Mouse (Mus musculus) gonadal fat pad, adult 2 months (tissue): ENCODE results near the gene Uaca. TPM values are rescaled to one million over a fixed set of nuclear protein-coding genes. Genes with fewer than 3 reads are reported as not detected.
"Not testable (repeated sequence)": the region's sequence is repeated elsewhere in the genome, so short reads cannot be mapped to it uniquely, and the experiment has no call there.

Experiments
- DNase-seq: peaks from one replicate; pipeline ENCODE4 v3.0.0-alpha.2; 2012; ENCODE audit warnings: low read depth
- polyA plus RNA-seq: library from polyadenylated mRNA; depleted of rRNA; stranded (reverse); fragments of >200 nt; gene quantifications from 2 replicates; pipeline ENCODE4 v1.2.3, GENCODE M21; 2012

Gene Uaca
- polyA plus RNA-seq, 1 experiment = 8.2 TPM

DNA sequence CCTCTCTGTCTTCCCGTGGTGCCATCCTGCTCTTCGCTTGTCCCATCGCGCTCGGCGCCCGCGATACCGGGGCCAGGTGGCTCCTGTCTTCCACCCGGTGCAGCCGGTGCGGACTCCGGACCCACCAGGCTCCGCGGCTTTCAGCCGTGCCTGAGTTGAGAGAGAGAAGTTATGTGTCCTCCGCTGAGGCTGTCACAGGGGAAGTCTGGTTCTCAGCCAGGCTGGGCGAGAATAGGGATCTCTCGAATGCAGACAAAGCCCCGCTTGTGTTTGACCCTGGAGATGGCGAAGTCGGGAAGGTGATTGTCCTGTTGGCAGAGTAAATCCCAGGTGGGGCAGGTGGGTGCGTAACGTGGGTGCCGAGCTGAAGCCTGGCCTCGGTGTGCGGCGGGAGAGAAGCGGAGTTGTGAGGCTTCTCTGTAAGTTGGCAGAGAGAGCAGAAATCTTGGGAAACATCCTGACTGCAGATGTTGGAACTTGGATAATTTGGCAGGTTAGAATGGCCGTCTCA lies 554 bp downstream of the Uaca start:
- no peak for DNase-seq

DNA sequence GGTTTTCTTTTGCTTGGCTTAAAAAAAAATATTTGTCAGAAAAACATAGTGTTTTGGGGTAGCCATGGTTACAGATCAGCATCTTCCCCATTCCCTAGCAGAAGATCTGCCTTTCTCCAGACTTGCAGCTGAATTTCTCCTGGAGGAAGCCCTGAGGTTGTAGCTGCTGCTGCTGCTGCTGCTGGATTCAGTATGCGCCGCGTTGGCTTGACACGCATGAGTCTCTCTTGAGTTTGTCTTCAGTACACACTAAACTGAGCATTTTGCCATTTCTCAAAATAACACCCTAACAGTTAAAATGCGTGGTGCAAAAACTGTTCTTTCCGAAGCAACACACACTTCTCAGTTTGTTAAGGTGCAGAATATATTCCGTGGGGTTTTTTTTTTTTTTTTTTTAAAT lies 1.7 kb downstream of the Uaca start:
- no peak for DNase-seq

DNA sequence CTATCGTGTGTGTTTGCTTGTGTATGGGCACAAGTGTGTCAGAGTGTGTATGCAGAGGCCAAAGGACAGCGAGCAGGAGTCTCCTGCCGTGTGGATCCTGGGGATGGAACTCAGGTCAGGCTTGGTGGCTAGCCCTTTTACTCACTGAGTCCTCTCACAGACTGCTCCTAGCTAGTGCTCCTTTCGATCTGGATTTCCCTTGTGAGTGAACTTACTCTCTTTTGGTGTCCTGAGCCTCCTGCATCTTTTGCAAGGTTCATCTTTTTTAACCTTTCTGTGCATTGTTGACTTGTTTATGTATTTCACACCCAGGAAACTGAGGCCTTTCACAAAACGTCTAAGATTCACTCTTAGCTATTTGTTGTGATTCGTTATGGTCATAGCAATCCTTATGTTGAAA lies 2.8 kb downstream of the Uaca start:
- DNase-seq = no peak

DNA sequence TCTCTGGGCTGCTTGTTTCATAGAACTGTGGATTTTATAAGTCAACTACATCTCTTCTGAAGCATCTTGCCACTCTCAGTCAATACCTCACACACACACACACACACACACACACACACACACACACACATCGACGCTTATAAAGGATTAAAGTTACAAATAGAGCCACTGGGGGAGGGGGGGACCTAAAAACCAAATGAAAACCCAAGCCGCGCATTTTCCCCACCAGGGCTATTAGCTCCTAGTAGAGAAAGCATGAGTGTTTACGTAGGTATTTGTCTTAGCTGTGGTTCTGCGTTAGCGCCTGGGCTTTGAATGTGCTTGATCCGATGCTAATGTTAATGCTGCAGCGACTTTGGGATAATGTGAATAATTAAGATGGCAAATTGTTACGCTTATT lies 4.7 kb downstream of the Uaca start:
- no peak for DNase-seq

DNA sequence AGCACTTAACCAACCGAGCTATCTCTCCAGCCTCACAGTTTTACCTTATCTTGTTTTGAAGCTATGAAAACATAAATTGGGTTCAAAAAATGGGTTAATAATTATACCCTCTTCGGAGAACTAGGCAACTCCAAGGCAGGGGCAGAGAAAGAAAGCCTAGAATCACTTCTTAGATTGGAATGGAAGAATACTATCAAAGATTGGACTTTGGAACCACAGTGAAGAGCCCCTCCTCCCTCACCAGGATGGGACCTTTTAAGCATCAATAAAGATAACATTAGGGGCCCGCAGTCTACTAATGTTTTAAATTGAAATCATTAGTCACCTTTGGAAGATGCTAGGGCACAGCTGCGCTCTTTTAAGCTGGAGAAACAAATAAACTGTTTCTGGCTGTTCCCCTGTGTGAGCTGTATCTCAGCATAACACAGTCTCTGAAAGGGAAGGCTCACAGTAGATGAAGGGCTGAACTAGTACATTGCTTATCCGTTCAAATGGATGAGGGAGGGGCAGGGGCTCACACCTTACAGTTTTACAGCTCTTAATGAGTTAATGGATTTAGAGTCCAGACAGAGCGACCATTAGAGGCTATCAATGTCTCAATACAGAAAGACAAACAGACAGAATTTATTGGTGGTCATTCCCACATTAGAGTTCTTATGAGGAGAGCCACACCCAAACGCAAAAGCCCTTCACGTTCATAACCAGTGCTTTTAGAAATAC lies 6.5 kb downstream of the Uaca start:
- no peak for DNase-seq

DNA sequence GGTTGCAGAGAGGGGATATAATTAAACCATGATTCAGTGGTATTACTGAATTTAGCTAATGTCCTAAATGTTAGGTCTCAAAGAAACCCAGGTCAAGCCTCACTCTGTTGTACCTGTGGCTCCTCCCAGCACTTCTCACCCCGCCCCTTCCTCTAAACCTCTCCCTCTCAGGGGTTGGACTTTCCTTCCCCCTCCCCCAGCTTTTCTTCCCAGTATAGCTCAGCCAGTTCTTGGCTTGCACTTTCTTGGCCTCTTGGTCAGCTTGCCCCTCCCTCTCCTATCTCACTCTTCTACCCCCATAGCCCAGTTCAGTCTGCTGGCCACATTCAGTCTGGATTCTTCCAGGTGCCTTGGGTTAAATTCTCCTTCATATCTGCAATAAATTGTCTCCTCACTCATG lies 7.4 kb downstream of the Uaca start:
- no peak for DNase-seq

DNA sequence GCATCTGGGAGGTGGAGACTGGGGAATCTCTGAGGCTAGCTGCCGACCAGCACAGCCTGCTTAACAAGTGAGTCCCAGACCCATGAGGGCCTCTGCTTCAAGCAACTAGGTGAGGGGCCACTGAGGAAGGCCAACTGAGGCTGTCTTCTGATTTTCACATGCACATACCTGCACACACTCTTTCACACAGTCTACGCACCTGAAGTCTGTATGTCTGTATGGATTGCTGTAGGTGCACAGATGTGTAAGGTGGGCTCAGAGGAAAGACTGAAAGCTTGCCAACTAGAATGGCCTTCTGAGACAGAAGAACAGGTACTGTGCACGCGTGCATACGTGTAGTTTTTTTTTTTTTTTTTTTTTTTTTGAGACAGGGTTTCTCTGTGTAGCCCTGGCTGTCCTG lies 8.0 kb downstream of the Uaca start:
- no peak for DNase-seq

DNA sequence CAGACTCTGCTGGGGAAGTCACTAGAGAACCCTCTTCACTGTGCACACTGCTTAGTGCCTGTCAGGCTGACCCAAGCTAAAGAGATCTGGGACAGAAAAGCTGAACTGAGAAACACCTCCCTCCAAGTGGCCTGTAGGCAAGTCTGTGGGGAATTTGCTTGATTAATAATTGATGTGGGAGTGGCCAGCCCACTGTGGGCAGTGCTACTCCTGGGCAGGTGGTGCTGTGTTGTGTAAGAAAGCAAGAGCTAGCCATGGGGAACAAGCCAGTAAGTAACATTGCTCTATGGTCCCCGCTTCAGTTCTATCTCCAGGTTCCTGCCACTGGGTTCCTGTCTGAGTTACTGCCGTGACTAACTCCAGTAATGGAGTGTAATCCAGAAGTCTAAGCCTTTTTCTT lies 11.7 kb downstream of the Uaca start:
- no peak for DNase-seq

DNA sequence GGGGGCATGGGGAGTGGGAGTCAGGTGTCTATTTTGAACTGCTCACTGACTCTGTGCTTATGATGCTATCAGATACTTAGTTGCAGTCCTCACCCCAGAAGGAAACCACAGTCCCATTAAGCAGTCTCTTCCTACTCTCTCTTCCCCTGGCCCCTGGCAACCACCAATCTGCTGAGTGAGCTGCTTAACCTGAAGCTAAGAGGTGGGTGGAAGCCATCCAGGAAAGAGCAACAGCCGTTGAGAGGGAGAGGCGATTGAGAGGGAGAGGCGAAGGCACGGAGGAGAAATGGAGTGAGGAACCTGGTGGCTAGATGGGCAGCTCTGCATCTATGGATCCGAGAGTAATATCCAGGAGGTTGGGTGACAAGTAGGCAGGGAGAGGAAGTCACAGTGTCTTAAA lies 13.7 kb downstream of the Uaca start:
- no peak for DNase-seq

DNA sequence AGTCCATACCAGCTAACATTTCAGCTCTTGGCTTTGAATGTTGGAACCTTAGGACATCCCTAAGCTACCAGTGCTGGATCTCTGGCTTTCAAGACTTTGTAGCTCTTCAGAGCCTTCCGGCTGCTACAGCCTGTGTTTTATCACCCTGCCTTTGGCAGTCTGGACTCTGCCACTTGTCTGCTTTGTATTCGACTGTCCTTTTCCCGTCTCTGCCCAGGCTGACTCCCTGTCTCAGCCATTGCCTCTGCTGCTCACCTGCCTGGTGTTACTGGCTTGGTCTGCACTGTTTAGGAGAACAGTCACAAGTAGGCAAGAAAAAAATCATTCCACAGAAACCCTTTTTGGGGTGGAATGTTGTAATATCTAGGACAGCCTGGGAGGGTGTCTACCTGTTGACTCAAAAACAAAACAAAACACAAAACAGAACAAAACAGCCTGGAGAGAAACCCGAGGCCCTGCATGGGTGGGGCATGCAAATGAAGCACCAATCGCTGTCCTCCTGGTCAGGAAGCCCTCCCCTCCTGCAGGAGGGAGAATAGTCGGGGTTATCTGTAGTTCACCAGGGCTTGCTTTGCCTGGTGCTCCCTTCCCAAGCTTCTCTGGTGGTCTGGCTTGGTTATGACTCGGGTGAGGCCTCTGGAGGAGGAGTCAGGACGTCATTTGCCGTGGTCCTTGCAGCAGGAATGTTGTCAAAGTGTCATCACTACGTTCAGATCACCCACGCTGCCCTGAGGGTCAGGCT lies 19.0 kb downstream of the Uaca start:
- no peak for DNase-seq

DNA sequence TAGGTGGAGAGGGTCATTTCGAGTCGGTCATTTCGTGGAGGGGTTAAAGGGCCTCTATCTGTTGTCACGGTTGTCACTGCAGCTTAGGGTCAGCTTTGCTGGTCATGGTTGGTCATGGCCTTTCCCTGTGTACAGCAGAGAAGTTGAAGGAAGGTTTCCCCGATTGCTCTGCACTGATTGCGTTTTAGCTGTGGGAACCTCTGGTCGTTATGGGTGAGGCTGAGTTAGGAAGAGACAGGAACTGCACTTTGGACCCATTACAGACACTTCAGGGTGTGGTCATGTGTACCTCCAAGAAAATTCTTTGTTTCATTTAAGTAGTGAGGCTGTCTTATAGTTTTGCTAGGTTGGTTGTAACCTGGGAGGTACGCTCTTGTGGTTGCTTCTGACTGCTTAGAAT lies 21.2 kb downstream of the Uaca start:
- no peak for DNase-seq

DNA sequence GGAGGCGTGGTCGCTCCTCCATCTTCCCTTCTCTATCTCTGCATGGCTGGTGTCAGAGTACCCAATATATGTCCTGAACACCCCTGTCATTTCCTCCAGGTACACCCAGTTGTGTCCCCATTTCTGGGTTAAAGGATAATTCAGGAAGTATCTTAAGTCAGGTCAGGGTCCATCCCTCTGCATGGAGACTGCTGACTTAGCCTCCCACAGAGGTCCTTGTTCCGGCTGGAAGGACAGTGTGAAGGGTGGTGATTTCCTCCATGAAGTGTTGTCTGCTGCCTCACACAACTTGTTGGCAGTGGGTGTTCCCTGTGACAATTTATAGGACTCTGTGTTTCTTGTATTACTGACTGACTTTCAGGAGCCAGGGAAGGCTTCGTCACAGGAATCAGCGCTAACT lies 23.2 kb downstream of the Uaca start:
- DNase-seq = no peak

DNA sequence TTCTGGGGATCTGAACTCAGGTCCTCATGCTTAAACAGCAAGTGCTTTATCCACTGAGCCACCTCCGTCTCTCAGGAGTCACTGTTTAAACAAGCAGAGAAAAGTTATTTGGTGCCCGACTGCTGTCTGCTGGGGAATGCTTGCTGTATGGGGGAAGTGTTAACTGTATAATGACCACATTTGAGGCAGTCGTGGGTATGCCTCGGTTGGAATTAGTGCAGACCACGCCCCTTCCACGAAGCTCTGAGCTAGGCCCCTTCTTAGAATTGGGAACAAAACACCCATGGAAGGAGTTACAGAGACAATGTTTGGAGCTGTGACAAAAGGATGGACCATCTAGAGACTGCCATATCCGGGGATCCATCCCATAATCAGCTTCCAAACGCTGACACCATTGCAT lies 24.2 kb downstream of the Uaca start:
- not testable (repeated sequence) for DNase-seq

DNA sequence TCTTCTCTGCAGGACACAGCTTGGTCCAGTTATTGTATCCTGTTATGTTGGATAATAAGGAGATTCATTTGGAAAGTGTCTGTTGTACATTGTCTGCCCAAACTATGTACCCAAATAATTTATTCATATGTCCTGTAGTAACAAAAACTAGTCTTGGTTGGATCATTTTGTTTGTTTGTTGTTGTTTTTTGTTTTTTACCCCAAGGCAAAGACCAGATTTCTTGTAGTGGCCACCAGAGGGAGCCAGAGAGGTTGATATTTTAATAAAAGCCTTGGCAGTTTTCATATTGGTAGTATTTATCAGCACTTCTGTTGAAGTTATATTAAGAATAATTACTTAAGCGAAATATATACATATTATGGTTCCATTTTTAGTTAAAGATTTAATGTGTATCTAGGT lies 25.0 kb downstream of the Uaca start:
- DNase-seq = no peak

DNA sequence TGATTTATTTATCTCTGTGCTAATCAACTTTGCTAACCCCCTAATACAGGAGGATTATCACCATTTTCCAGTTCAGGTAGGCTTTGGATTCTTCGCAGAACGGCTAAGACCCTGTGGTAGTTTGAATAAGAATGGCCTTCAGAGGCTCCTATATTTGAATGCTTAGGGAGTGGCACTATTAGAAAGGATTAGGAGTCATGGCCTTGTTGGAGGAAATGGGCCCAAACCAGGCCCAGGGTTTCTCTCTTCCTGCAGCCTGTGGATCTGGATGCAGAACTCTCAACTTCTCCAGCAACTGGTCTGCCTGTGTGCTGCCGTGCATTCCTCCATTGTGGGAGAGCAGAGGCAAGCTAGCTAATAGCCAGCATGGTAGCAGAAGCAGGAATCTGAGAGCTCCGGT lies 27.2 kb downstream of the Uaca start:
- DNase-seq = no peak

DNA sequence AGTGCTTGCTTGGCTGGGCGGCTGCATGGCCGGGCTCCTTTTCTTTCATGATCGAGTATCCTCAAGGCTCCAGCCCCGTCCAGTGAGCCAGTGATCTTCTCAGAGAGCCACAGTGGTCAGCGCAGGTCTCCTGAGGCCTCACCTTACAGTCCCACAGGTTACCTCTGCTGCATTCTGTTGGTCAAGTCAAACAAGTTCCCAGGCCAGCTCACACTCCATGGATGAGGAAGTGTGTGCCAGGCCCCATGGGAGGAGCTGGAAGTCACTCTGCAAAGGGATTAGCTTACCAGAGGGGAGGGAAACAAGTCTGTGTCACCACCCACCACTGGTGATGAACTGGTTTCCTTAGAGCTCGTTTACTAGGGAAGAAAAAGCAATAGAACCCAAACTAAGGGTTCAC lies 28.3 kb downstream of the Uaca start:
- no peak for DNase-seq

DNA sequence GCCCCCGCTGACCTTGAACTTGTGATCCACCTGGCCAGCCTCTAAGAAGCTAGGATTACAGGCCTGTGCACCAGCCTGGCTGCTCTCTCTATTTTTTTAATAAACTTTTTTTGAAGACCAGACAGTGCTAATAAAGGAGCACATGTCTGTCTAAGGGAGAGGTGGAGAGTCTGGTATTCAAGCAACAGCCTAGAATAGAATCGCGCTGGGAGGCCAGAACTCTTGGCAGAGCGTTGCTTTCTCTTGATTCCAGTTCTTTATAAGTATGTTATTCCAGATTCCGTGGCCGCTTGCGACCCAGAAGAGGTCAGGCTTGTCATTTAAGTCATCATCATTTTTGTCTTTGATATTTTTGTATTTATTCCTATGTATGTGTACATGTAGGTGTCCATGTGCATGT lies 31.2 kb downstream of the Uaca start:
- no peak for DNase-seq

DNA sequence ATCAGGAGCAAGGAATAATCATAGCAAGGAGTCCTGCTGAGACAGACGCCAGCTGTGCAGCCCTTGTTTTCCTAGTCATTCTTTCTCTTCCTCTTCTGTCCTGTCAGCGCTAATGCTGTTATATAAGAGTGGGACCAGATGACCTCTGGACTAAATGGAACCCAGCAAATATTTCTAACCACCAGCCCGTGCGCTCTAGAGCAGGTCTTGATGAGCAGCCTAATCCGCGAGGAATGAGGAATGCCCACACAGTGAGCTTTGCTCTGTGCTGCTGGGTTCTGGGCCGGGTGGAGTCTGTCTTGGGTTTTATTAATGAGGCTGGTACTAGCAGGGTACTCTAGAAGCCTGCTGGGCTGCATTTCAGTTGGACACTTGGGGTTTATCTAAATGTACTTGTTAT lies 32.4 kb downstream of the Uaca start:
- no peak for DNase-seq

DNA sequence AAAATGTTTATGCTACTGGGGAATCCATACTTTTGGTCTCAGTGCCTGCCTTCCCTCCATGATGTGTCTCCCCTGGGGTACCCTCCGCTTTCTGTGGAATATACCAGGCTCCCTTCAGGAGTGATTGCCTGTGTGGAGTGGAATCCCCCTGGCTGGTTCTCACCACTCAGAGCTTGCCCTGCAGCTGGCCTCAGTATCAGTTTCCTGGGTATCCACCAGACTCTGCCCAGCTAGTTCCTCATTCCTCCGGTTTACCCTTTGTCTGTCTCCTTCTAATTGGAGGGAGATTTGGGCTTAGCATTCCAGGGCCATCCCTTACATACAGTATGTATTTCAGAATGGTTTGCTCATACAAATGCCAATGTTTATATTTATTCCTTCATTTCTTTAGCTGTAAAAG lies 33.9 kb downstream of the Uaca start:
- DNase-seq = no peak

DNA sequence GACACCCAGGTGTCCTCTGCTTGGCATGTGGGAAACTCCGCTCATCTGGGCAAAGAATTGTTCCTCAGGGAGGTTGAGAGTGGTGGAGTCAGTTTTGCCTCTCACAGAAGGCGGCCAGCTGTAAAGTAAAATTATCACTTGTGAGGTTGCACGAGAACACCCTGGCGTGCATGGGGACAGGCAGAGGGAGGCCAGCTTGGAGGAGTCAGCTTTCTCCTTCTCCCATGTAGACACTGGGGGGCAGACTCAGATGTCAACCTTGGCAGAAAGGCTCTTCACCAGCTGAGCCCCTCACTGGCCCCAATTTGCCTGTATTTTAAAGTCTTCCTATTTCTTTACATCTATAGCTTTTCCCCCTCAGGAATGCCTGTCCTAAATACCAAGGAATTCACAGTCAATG lies 35.3 kb downstream of the Uaca start:
- no peak for DNase-seq

DNA sequence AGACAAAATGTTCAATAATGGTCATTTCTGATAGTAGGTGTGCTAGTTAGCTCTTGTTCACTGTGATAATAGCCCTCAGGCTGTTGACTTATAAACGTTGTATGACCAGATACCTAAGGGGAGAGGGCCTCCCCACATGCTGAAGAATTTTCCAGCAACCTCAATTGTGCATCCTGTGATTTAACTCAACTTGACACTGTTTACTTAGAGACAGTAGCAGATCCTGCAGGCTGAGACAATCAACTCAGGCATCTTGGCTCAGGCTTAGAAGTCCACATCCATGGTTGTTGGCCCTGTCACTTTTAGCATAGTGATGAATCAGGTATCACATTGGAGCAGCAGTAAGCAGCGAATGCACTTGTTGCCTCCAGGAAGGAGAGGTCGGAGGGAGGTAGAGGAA lies 35.7 kb downstream of the Uaca start:
- DNase-seq = no peak

DNA sequence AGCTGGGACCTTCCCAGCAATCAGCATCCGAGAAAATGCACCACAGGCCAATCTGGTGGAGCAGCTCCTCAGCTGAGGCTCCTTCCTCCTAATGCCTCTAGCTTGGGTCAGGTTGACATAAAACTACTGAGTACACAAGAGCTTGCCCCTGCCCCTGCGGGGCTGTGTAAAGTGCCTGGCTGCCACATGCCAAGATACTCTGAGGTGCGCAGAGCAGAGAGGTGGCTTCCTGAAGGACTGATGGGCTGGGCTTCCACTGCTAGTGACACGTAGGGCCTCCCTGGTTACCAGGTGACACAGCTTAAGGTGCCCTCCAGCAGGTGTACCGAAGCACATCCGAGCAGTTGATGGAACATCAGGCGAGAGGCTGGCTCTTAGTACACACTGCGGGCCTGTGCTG lies 37.9 kb downstream of the Uaca start:
- no peak for DNase-seq

DNA sequence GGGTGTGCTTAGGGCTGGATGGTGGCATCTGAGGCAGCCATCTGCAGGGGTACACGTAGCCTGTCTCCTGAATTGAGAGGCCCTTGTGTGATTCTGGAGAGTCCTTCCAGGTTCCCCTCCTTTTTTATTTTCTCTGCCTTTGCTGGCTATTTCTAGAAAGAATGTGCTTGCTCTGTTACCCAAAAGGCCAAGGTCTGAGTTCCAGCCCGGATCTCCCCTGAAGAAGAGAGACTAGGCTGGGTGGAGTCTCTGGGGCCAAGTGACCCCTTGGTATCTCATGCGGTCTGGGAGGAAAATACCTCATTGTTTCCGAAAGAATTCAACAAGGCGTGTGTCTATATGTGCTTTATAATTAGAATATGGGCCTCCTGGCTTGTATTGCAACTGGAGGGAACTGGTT lies 41.8 kb downstream of the Uaca start:
- no peak for DNase-seq

DNA sequence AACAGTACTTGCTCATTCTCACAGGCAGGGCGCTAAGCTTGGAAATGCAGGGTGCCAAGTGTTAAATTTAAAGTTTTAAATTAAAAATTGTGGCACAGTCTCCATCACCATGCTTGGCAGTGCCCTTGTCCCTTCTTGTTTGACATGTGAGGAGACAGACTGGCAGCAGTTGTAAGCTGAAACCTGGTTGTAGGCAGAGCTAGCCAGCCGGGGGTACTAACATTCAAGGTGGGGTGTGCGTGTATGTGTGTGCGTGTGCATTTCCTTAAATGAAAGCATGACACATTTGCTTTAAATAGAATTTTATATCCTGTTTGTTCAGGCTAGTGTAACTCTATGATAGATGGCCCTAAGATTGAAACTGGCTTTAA lies 42.7 kb downstream of the Uaca start:
- DNase-seq = no peak
